Mouse (Mus musculus): ENCODE data around the gene Psg26.
A peak's percentile ranks its signal among the peaks of the same experiment; 100 is the strongest.
"Not testable (repeated sequence)": the region's sequence is repeated elsewhere in the genome, so short reads cannot be mapped to it uniquely, and the experiment has no call there.

The Psg26 gene

DNA sequence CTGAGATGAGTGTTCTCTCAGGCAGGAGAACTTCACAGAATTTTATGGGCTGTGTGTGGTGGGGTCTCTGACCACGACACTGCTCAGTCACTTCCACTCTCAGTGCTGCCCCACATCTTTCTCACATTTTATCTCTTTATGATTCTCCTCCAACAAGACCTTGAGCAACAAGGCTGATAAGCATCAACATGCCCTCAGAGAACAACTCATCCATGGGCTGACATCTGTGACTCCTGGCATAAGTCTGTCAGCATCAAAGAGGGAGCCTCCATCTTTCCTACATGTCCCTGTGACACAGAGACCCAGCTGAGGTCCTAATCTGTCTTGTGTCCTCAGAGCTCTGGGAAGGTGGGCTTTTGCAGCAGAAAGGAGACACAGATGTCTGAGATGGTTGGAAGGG lies at the start of gene Psg26:
TSS of gene Psg26 (minus strand) at position 101 of the 400 bp plus-strand sequence.
- DNase-seq (ENCODE audit: low read depth) = no peak

DNA sequence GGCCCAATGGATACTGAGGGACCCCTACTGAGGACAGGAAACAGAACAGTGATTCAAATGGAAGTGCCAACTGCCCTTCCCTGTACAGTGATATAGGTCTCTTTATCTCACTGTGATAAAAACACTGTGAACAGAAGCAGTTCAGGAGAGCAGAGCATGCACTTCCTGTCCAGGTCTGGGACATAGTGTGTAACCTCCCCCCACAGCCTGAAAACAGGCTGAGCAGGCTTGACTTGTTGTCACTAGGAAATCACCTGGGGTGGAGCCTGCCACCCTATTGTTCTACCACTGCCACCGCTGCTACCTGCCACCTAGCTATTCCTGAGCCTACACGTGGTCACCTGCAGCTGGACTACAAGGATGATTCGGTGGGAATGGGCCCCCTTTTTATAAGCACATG lies 49.4 kb upstream of the Psg26 start:
- no peak for DNase-seq (ENCODE audit: low read depth)

DNA sequence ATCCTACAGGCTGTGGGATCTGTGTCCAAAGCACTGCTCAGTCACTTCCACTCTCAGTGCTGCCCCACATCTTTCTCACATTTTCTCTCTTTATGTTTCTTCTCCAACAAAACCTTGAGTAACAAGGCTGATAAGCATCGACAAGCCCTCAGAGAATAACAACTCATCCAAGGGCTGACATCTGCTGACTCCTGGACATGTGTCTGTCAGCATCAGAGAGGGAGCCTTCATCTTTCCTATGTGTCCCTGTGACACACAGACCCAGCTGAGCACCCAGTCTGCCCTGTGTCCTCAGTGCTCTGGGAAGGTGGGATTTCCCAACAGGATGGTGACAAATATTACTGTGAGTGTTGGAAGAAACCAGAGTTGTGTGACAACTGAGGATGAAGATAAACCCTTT lies 48.2 kb upstream of the Psg26 start, which contains the start of gene Psg25:
TSS of gene Psg25 (minus strand) at position 101 of the 400 bp plus-strand sequence.
- no peak for DNase-seq (ENCODE audit: low read depth)

DNA sequence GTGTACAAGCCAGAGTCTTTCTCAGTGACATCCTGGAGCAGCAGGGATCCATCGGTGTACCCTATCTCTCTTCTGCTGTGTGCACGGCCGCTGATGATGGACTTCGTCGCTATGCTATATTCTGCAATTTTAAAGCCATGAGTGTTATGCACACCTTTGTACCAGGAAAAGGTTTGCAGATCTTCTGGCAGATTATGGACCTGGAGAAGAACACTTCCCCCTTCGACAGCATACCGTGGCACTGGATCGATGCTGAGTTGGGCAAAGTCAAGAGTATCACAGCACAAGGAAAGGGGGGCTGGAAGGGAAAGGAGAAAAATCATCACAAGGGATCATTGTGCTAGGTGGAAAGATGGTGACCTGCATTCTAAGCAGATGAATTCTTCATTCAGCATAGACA lies 40.7 kb upstream of the Psg26 start:
- no peak for DNase-seq (ENCODE audit: low read depth)

DNA sequence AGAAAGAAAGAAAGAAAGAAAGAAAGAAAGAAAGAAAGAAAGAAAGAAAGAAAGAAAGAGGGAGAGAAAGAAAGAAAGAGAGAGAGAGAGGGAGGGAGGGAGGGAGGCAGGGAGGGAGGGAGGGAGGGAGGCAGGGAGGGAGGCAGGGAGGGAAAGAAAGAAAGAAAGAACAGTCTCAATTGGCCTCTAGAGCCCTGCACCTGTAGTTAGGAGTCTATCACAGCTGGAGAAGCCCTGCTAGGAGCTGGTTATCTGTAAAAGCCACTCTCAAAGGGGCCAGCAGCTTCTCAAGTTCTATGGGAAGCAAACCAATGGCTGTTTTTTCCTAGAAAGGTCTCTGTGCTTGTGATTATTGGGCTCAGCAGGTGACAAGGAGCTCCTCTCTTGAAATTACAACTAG lies 28.9 kb upstream of the Psg26 start:
- not testable (repeated sequence) for DNase-seq (ENCODE audit: low read depth)

DNA sequence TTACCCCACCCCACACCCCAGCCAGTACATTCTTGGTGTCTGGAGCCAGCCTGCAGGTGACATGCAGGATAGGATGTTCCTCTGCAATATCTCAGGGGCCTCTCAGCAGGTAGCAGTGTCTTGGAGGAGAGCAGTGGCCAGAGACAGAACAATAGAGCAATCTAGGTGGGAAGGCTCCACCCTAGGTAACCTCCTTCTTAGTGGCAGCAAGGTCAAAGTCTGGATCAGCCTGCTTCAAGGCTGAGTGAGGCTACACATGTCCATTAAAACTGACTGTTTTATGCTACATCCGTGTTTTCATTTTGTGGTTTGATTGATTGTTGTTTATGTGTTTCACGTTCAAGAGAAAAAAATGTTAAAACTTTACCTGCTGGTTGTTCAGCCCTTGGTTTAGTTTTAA lies 28.4 kb upstream of the Psg26 start:
- not testable (repeated sequence) for DNase-seq (ENCODE audit: low read depth)

DNA sequence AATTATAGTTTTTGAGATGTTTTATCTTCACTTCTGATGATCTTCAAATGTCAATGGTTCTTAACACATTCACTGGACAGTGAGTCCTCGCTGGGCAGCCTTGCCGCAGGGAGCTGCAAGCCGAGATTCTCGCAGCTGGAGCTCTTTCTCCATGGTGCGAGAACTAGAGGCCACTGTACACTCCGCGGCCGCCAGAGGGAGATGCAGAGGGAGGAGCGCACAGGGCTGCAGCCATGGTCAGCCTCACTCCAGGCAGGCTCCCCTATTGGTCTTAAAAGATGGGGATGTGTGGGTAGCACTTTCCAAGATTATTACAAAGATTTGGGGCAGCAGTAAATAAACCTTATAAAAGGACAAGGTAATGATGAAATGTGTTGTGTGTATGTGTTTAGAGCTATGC lies 27.5 kb upstream of the Psg26 start:
- DNase-seq (ENCODE audit: low read depth) = peak; percentile 12

DNA sequence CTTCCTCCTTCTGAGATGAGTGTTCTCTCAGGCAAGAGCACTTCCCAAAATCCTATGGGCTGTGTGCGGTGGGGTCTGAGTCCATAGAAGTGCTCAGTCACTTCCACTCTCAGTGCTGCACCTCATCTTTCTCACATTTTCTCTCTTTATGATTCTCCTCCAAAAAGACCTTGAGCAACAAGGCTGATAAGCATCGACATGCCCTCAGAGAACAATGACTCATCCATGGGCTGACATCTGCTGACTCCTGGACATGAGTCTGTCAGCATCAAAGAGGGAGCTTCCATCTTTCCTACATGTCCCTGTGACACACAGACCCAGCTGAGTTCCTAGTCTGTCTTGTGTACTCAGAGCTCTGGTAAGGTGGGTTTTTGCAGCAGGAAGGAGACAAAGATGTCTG lies 52.0 kb downstream of the Psg26 start, which contains the start of gene Psg28:
TSS of gene Psg28 (minus strand) at position 101 of the 400 bp plus-strand sequence.
- DNase-seq (ENCODE audit: low read depth) = peak; percentile 4
